Mouse (Mus musculus) kidney, adult 2 months (tissue): ENCODE measurements around the gene Lrmda. TPM values are rescaled to one million over a fixed set of nuclear protein-coding genes. Genes with fewer than 3 reads are reported as not detected.
"Not testable (repeated sequence)": the region's sequence is repeated elsewhere in the genome, so short reads cannot be mapped to it uniquely, and the experiment has no call there.

Experiments
- DNase-seq: peaks from one replicate; pipeline ENCODE4 v3.0.0; 2021
- H3K27ac ChIP-seq: fragments of 200-500 bp; 2 replicates; pipeline ENCODE4 v1.5.1; 2012; ENCODE audit warnings: low read depth, low read length, control low read depth, inconsistent platforms; ENCODE audit not compliant: insufficient read depth
- H3K27me3 ChIP-seq: fragments of 200-500 bp; replicated peaks from 2 replicates; pipeline ENCODE4 v1.6.1; 2012; ENCODE audit warnings: mild to moderate bottlenecking, moderate library complexity, low read length, inconsistent platforms; ENCODE audit not compliant: control insufficient read depth, insufficient read depth
- H3K36me3 ChIP-seq: fragments of 200-500 bp; 2 replicates; pipeline ENCODE4 v1.6.1; 2012; ENCODE audit warnings: mild to moderate bottlenecking, moderate library complexity, low read length, inconsistent platforms; ENCODE audit not compliant: control insufficient read depth, insufficient read depth
- H3K4me1 ChIP-seq: fragments of 200-500 bp; 2 replicates; pipeline ENCODE4 v1.6.1; 2011; ENCODE audit warnings: low read length; ENCODE audit not compliant: control insufficient read depth, insufficient read depth
- H3K4me3 ChIP-seq: fragments of 200-500 bp; 2 replicates; pipeline ENCODE4 v1.5.1; 2011; ENCODE audit warnings: mild to moderate bottlenecking, low read depth, low read length, control low read depth; ENCODE audit not compliant: insufficient read depth
- CTCF ChIP-seq: fragments of 200-500 bp; conservative IDR thresholded peaks from 2 replicates; pipeline ENCODE4 v1.5.1; 2011; ENCODE audit warnings: low read depth, mild to moderate bottlenecking, control low read depth, low read length, moderate library complexity, mixed read lengths; ENCODE audit not compliant: insufficient read depth, insufficient read length
- POLR2A ChIP-seq: fragments of 200-500 bp; IDR thresholded peaks from one replicate; pipeline ENCODE4 v1.6.1; 2011; ENCODE audit warnings: low read depth, low read length, control low read depth
- WGBS: fragments of 180-500 bp; shearing (Covaris S2); methylation state at CpG from one replicate; pipeline ENCODE4 v1.1.7; 2018; 5-methylcytosine and 5-hydroxymethylcytosine counted together
- polyA plus RNA-seq: library from polyadenylated mRNA; depleted of rRNA; stranded (reverse); fragments of >200 nt; gene quantifications from 2 replicates; pipeline ENCODE4 v1.2.3, GENCODE M21; 2012

Gene Lrmda
- polyA plus RNA-seq, 1 experiment: 3.3 TPM

DNA sequence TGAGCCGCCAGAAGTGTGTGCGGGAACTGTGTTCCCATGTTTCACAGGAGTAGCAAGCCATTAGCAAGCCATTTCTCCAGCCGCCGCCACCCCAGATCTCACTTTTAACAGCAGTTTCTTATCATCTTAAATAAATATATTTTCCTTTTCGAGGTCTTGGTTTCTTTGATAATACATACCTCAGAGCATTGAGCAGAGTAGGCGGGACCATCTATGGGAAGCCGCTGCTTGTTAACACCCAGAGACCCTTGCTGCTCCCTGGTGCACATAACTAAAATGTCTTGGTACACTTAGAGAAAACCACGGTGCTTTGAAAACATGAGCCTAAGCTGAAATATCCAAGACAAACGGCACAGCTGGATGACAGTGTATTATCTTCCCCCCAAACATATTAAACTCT is 562.6 kb downstream of the Lrmda start:
- Histone ChIP-seq H3K36me3 (no peaks in the 10 kb centered on the region), H3K27ac (no peak overlapping the region), H3K4me1 (peaks cover 7% of the 10 kb centered on the region; the same call in 1 of the 2 replicates), H3K27me3 (no peaks in the 10 kb centered on the region), H3K4me3 (no peak overlapping the region)
- TF ChIP-seq POLR2A: no peak
- no peak for TF ChIP-seq CTCF
- WGBS: 95% methylated on average over 9 of the region's 9 CpGs
- DNase-seq: no peak

DNA sequence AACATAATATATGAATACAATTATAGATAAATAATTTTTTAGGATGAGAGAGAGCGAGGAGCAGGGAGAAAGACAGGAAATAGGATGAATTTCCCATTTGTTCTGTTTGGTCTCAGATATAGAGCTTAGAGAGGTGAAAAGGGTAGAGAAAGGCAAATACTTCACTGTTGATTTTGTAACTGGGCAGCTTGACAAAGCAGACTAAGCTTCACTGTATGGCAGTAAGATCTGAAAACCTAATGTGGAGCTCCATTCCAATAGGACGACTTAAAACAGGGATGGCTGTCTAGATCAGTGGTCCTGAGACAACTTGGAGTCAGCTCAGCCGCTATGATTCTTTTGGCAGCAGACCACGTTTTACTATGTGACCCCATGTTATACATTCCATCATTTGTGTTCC is 566.8 kb downstream of the Lrmda start:
- no peaks in the 10 kb centered on the region for H3K27me3 ChIP-seq
- 84% methylated on average over 4 of the region's 4 CpGs for WGBS
- TF ChIP-seq CTCF: no peak
- no peak for TF ChIP-seq POLR2A
- H3K27ac ChIP-seq: no peak overlapping the region
- no peaks in the 10 kb centered on the region for H3K36me3 ChIP-seq
- no peak overlapping the region for H3K4me3 ChIP-seq
- H3K4me1 ChIP-seq: no peaks in the 10 kb centered on the region
- no peak for DNase-seq

DNA sequence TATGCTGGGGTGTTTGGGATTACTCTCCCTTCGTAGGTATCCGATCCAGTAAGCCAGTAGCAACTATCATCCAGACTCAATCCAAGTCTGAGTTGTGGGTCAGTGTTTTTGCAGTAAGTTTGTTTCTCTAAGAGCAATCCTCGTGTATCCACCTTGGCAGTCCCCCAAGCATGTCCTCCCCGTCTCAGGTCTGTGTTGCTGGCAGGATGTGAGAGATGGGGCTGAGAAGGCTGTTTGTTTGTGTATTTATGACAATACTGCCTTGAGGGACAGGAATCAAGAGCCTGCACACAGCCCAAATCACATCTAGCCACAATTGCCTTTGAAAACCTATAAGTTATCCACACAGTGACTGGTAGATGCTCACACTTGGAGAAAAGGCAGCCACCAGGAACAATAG is 567.3 kb downstream of the Lrmda start:
- Histone ChIP-seq H3K4me1 (no peaks in the 10 kb centered on the region), H3K4me3 (no peak overlapping the region), H3K27ac (no peak overlapping the region), H3K27me3 (no peaks in the 10 kb centered on the region), H3K36me3 (no peaks in the 10 kb centered on the region)
- no peak for DNase-seq
- whole genome bisulfite sequencing: 81% methylated on average over 4 of the region's 4 CpGs
- TF ChIP-seq CTCF (no peak), POLR2A (no peak)

DNA sequence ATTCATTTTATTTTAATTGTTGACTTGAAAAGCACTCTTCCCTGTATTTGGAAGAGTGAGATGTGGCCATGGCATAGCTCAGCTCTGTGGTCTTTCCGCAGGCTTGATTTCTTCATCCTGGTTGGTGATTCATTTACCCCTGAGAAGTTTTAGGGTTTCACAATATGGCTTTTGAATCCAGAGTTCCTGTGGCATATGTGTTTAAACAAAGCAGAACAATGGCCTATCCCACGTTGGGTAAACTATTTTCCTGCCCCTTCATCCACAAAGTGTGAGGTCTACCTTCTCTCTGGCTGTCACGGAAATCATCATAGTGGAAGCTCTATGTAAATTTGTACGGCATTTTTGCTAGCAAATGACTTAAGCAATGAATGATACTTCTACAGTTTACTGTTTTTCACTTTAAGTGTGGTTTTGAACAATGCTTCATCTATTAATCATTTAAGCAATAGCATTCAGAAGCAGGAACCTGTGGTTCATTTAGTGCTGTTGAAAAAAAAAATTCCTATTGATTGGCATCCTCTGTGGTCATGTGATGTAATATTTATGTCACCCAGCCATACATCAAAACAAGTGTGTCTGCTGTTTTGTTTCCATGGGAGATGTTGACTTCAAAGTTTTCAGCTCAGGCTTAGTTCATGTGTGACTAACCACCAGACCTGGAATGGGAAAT is 567.9 kb downstream of the Lrmda start:
- Histone ChIP-seq H3K4me3 (no peak overlapping the region), H3K27ac (no peak overlapping the region), H3K27me3 (no peaks in the 10 kb centered on the region), H3K36me3 (no peaks in the 10 kb centered on the region), H3K4me1 (no peaks in the 10 kb centered on the region)
- DNase-seq: no peak
- WGBS: 90% methylated on average over 4 of the region's 4 CpGs
- TF ChIP-seq CTCF (no peak), POLR2A (no peak)

DNA sequence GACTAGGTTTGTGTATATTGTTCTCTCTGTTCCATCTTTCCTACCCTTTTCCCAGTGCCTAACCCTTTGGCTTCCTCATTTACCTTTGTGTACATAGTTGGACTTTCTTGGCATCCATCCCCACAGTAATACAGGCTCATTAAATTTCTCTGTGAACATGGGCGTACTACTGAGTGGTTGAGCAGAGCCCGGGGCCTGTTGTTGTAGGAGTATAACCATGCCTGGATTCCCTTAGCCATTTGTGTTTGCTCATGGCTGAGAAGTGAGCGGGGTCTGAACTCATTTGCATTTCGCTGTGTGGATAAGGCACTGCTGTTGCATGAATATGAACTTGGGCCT is 568.4 kb downstream of the Lrmda start:
- Histone ChIP-seq H3K36me3 (no peaks in the 10 kb centered on the region), H3K27me3 (no peaks in the 10 kb centered on the region), H3K4me1 (no peaks in the 10 kb centered on the region), H3K27ac (no peak overlapping the region), H3K4me3 (no peak overlapping the region)
- DNase-seq: no peak
- no peak for TF ChIP-seq CTCF
- no peak for TF ChIP-seq POLR2A
- WGBS: 88% methylated on average over 4 of the region's 4 CpGs

DNA sequence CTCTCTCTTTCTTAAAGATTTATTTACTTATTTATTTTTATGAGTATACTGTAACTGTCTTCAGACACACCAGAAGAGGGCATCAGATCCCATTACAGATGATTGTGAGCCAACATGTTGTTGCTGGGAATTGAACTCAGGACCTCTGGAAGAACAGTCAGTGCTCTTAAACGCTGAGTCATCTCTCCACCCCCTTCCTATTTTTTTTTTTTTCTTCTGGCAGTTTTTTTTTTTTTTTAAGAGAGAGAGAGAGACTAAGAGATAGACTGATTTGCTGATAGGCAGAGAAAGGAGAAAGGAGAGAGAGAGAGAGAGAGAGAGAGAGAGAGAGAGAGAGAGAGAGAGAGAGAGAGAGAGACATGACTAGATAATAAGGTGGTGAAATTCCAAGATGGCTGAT is 568.9 kb downstream of the Lrmda start:
- not testable (repeated sequence) for H3K4me3 ChIP-seq, H3K27me3 ChIP-seq, DNase-seq, H3K36me3 ChIP-seq, H3K4me1 ChIP-seq, H3K27ac ChIP-seq
- 91% methylated on average over 1 of the region's 1 CpGs for WGBS

DNA sequence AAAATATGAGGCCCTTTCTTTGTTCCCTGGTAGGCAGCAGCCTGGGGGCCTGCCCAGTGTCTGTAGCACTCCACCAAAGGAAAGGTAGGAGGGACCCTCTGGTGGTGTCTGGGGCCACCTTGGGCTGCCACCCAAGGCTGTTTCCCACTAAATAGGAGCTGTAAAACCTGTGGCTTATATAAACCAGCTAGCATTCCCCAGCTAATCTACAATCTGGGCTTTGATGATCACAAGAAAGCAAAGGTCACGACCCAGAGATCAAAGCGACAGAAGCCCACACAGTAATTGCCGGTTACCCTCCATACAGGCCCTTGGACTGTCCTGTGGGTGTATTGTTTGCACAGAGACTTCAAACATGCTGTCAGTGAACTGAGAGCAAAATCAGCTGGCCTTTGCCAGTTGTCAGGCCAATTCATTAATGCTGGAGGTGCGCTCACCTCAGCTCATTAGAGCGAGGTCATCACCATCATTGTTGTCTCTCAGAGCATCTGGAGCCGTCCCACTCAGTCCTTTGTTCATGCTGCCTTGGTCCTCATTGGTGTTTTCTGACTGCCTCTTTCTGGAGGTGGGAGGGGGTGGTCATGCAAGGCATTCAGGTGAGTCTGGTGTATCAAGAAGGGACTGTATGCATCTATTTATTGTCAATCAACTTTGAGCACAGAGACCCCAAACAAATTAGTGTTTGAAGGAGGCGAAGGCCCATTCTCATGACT is 570.1 kb downstream of the Lrmda start:
- H3K4me3 ChIP-seq: no peak overlapping the region
- no peaks in the 10 kb centered on the region for H3K36me3 ChIP-seq
- 78% methylated on average over 7 of the region's 7 CpGs for WGBS
- DNase-seq: no peak
- H3K27me3 ChIP-seq: no peaks in the 10 kb centered on the region
- no peaks in the 10 kb centered on the region for H3K4me1 ChIP-seq
- H3K27ac ChIP-seq: no peak overlapping the region
- TF ChIP-seq POLR2A (no peak), CTCF (no peak)
